Mouse (Mus musculus): ENCODE results near the gene Lhx4.
A peak's percentile ranks its signal among the peaks of the same experiment; 100 is the strongest.

Lhx4 gene

DNA sequence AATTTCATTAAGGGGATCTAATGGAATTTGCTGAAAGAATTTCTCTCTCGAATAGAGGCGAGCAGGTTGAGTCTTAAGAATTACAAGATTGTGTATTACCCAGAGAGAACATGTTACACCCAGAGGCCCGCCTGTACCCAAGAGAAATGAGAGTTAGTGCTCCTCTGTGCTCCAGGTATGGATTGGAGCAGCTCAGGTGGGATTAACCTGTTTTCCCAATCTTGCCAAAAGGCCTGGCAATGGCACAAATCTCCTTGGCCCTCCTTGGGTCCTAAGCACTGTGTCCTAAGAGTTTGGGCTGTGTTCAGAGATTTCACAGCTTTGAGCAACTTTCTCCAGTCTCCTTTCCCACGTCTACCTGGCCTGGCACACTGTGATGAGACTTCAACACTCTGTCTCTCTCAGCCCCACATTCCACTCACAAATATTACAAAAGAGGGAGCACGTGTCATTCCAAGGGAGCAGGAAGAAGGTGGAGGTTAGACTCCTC lies 48.2 kb downstream of the Lhx4 start:
- DNase-seq (ENCODE audit: low spot score in 2 of 2), result no peak

- DNase-seq (ENCODE audit: low spot score in 2 of 2), result no peak
Measured at GRCm38 (mm10) chr1:155700886-155701285, 50.6 kb downstream of the Lhx4 start.

DNA sequence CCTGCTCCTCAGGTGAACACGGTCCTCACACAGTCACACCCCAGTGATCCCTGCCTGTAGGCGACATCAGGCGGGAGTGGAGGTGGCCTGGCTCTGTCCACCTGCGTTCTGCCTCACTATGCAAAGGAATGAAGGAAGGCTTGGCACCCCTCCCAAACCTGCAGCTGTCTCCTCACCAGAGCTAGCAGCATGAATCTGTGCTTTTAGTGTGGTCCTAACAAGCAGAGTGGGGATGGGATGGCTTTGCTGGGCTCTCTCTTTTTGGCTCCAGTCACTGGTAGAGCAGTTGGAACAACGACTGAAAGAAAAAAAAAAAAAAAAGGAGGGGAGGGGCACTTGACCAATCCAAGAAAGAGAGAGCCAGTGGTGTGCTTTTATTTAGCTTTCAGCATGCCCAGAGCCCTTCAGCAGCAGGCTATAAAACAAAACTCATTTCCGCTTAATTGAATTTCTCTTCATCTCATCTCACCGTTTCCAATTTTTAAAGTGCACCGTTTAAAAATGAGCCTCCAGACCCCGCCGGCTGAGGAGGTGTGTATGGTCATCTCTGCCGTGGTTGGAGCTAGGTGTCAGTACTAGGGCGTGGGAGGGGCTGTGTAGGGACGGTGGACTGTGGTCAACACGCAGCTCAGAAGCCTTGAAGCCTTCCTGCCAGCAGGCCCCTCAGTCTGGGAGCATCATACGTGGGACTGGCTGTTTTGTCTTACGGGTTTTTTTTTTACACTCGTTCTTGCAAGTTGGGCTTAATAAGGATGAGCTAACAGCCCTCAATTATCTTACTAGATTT lies 52.9 kb downstream of the Lhx4 start:
- DNase-seq (ENCODE audit: low spot score in 2 of 2), result peak in 1 of 2 experiments; percentile 17

- DNase-seq (ENCODE audit: low spot score in 2 of 2), result no peak
Measured at GRCm38 (mm10) chr1:155693443-155693842, 58.0 kb downstream of the Lhx4 start.

- no peak for DNase-seq (ENCODE audit: low spot score in 2 of 2)
Measured at GRCm38 (mm10) chr1:155693026-155693425, 58.5 kb downstream of the Lhx4 start.

DNA sequence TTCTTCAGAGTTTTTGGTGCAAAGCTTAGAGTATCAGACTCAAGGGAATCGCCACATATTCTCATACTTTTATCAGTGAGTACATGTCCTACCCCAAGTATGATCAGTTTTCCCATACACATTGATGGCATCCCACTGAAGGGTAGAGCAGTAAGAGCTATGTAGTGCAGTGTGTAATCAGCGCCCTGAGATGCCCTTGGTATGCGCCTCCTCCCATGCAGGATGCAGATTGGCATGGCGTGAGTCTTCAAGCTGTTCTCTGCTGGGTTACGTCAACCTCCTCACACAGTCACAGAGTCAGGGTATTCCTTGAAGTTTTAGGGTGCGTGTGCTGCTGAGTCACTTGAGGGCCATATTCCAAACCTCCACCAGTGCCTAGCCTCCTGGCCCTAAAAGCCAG lies 59.3 kb downstream of the Lhx4 start:
- DNase-seq (ENCODE audit: low spot score in 2 of 2), result no peak

GRCm38 (mm10) chr1:155689558-155689957 lies 61.9 kb downstream of the Lhx4 start:
- DNase-seq (ENCODE audit: low spot score in 2 of 2), result no peak

DNA sequence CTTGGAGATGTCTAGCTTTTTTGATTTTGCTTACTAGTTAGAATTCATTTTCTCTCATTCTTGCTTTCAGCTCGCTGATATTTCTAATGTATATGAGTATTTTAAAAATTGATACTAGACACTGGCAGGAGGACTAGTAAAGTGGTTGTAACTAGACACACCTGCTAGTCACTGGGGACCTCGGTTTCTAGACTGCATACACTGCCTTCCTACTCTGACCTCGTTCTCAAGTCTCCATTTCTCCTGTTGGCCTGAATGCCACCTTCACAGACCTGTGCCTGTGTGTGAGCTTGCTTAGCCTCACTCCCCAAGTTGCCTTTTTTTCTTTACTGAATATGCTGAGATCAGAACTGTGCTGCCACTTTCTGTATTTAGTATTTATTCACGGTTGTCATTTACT lies 62.3 kb downstream of the Lhx4 start:
- DNase-seq (ENCODE audit: low spot score in 2 of 2), result no peak

DNA sequence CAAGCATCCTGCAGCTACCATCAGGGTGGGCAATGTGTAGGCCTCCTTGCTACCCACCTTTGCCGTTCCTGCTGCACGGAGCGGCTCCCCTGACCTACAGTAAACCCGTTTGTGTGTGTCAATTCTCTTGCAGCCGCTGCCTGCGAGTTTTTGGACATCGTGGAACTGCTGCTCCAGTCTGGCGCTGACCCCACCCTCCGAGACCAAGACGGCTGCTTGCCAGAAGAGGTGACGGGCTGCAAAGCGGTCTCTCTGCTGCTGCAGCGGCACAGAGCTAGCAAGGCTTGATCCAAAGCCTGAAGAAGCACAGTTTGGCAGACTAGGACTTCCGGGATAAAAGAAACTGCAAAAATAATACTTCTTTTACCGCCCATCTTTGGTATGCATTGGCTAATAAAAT lies 64.7 kb downstream of the Lhx4 start:
- no peak for DNase-seq (ENCODE audit: low spot score in 2 of 2)

DNA sequence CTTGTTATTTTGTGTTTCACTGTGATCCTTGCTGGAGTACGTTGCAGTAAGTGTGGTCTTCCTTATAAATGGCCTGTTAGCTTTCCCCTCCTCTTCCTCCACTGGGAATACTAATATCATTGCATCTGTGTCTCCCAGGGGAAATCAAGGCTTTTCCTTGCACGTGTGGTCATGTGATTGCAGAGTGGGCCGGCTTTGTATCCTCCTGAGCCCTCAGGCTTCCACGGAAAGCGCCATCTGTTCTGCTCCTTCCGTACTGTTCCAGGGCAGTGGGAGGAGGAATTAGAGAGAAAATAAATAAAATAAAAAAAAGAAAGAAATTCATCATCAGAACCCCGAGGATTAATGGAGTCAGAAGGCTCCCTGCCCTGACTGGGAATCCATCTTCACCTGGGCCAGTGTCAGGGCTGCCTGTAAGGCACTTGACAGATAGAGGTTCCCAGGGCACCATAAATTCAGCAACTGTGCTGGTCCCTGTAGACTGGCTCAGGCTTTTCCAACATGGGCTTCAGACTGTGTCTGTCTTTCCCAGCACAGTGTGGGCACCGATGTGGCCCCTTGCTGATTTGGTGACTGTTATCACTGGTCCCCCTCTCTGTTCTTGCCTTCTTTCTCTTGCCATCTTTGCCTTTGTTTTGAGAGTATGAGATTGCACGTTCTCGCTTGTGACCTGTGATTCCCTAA lies 70.2 kb downstream of the Lhx4 start:
- no peak for DNase-seq (ENCODE audit: low spot score in 2 of 2)

DNA sequence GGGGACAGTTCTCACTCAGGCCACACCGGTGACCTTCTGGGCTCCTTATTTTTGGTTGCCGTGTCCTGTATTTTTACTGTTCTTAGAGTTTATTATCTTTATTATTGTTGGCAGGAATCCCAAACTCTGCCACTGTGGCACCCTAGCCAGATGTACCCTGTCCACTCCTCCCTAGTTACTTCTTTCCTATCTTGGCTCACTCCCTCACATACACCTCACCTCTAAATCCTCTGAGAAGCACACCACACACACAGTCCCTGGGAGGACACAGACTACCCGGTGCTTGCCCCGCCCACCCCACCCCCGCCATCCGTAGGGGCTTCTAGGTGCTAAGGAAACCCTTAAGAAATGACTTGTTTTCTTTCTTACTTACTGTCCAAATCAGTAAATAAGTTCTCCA lies 75.9 kb downstream of the Lhx4 start:
- no peak for DNase-seq (ENCODE audit: low spot score in 2 of 2)

GRCm38 (mm10) chr1:155663994-155664393 lies 87.5 kb downstream of the Lhx4 start:
- DNase-seq (ENCODE audit: low spot score in 2 of 2), result no peak

DNA sequence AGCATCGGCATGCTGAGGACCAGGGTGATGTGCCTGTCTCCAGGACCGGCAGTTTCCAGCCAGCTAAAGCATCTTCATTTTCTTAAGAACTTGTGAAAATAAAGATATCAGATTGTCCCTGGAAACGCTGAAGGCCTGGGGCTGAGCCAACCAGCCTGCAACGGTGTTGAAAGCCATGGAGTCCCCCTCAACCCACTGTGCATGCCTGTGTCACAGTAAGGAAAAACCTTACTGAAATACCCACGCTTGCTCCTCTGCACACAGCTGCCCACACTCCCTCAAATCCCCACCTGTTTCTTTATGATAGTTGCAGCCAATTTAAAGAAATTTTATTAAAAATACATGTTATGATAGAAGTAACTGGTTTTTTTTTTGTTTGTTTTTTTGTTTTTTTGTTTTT lies 95.2 kb downstream of the Lhx4 start:
- no peak for DNase-seq (ENCODE audit: low spot score in 2 of 2)

- no peak for DNase-seq (ENCODE audit: low spot score in 2 of 2)
Measured at GRCm38 (mm10) chr1:155654961-155655360, 96.5 kb downstream of the Lhx4 start.

GRCm38 (mm10) chr1:155650121-155650846 lies 101.2 kb downstream of the Lhx4 start:
- DNase-seq (ENCODE audit: low spot score in 2 of 2), result no peak

All from frontal cortex, postnatal 25 days (tissue).